ENCODE assay signal across 10 mouse cellular contexts in genomic region chr11:43344767-43345561, GRCm38 (mm10).
DNase-seq lines count a peak whose midpoint lies in the region; ATAC-seq lines count a peak whose summit lies in the region.
"Had no signal": no experiment of that assay in that cellular context is flagged by ENCODE, and none has a peak within 500 bp of the region (broad histone marks: within the 10 kb centered on the region; RNA-seq: fewer than 3 reads in every experiment).

No protein-coding gene starts in this region.

- no peak overlapping the region for H3K4me3 ChIP-seq in kidney, embryonic 16.5 days (ENCODE audit: low read length)
- H3K4me3 ChIP-seq in forebrain, embryonic 12.5 days (replicated peaks) = no peak overlapping the region
- no peak overlapping the region for H3K4me3 ChIP-seq in hindbrain, embryonic 11.5 days (ENCODE audit: low read depth, low read length)
- H3K4me3 ChIP-seq in midbrain, embryonic 11.5 days (ENCODE audit: low read depth, low read length) = no peak overlapping the region
- H3K4me3 ChIP-seq: liver, embryonic 13.5 days had no signal

- no peak overlapping the region for H3K27ac ChIP-seq in kidney, embryonic 16.5 days (ENCODE audit: low read length)
- H3K27ac ChIP-seq in forebrain, embryonic 12.5 days = peak overlapping the region; percentile 64
- H3K27ac ChIP-seq in hindbrain, embryonic 11.5 days (ENCODE audit: low read depth, low read length) = no peak overlapping the region
- peak overlapping the region; percentile 63 for H3K27ac ChIP-seq in midbrain, embryonic 11.5 days (ENCODE audit: low read depth, low read length)
- H3K27ac ChIP-seq: liver, embryonic 13.5 days had no signal

- H3K4me1 ChIP-seq in kidney, embryonic 16.5 days (ENCODE audit: insufficient read depth, low read length) = no peaks in the 10 kb centered on the region
- peaks cover 19% of the 10 kb centered on the region for H3K4me1 ChIP-seq in forebrain, embryonic 12.5 days
- no peaks in the 10 kb centered on the region for H3K4me1 ChIP-seq in hindbrain, embryonic 11.5 days (replicated peaks; ENCODE audit: control insufficient read depth, insufficient read depth, low read length)
- peaks cover 14% of the 10 kb centered on the region for H3K4me1 ChIP-seq in midbrain, embryonic 11.5 days (ENCODE audit: control insufficient read depth, insufficient read depth, low read length)
- H3K4me1 ChIP-seq: liver, embryonic 13.5 days had no signal

- DNase-seq in kidney, adult 11 months = no peak
- DNase-seq in hindbrain, embryonic 11.5 days (ENCODE audit: low spot score) = peak; percentile 29
- no peak for DNase-seq in midbrain, embryonic 11.5 days (ENCODE audit: low spot score, missing footprints)
- DNase-seq in ovary, postnatal 10 days (ENCODE audit: low spot score) = no peak
- DNase-seq in spleen, postnatal 4 days (ENCODE audit: low spot score in 2 of 2) = no peak
- DNase-seq in adrenal gland, adult 2 months = no peak
- DNase-seq: gastrocnemius, postnatal 10 days; liver, embryonic 13.5 days had no signal

- WGBS in kidney, embryonic 16.5 days = 55% methylated on average over 14 of the region's 14 CpGs
- WGBS in forebrain, embryonic 12.5 days = 38% methylated on average over 14 of the region's 14 CpGs
- WGBS in hindbrain, embryonic 11.5 days = 44% methylated on average over 14 of the region's 14 CpGs
- 37% methylated on average over 14 of the region's 14 CpGs for WGBS in midbrain, embryonic 11.5 days

- no peaks in the 10 kb centered on the region for H3K27me3 ChIP-seq in kidney, embryonic 16.5 days (ENCODE audit: insufficient read depth, low read length)
- H3K27me3 ChIP-seq in forebrain, embryonic 12.5 days = no peaks in the 10 kb centered on the region
- H3K27me3 ChIP-seq in hindbrain, embryonic 11.5 days (ENCODE audit: control insufficient read depth, insufficient read depth, low read length) = no peaks in the 10 kb centered on the region
- H3K27me3 ChIP-seq in midbrain, embryonic 11.5 days (ENCODE audit: control insufficient read depth, insufficient read depth, low read length) = no peaks in the 10 kb centered on the region
- H3K27me3 ChIP-seq: liver, embryonic 13.5 days had no signal

- no peaks in the 10 kb centered on the region for H3K9me3 ChIP-seq in kidney, embryonic 16.5 days (ENCODE audit: low read length)
- H3K9me3 ChIP-seq in forebrain, embryonic 12.5 days = no peaks in the 10 kb centered on the region
- H3K9me3 ChIP-seq in hindbrain, embryonic 11.5 days (ENCODE audit: control insufficient read depth, low read length) = no peaks in the 10 kb centered on the region
- no peaks in the 10 kb centered on the region for H3K9me3 ChIP-seq in midbrain, embryonic 11.5 days (ENCODE audit: control insufficient read depth, low read length)
- H3K9me3 ChIP-seq: liver, embryonic 13.5 days had no signal

- no peak for ATAC-seq in kidney, embryonic 16.5 days (ENCODE audit: low FRiP score, low TSS enrichment)
- ATAC-seq in forebrain, embryonic 12.5 days (ENCODE audit: low FRiP score) = peak; percentile 73
- ATAC-seq in hindbrain, embryonic 11.5 days (ENCODE audit: low FRiP score) = peak; percentile 55; the same call in 1 of the 2 replicates
- peak; percentile 72 for ATAC-seq in midbrain, embryonic 11.5 days (ENCODE audit: low FRiP score)

- 0 out of 2 replicates have a peak overlapping the region, but pooled peaks have one; percentile 12 for H3K4me2 ChIP-seq in kidney, embryonic 16.5 days (replicated peaks; ENCODE audit: low read depth, low read length)
- no peak overlapping the region; the same call in 1 of the 2 replicates for H3K4me2 ChIP-seq in forebrain, embryonic 12.5 days
- no peak overlapping the region for H3K4me2 ChIP-seq in hindbrain, embryonic 11.5 days (replicated peaks; ENCODE audit: low read depth, low read length)
- 0 out of 2 replicates have a peak overlapping the region, but pooled peaks have one; percentile 4 for H3K4me2 ChIP-seq in midbrain, embryonic 11.5 days
- H3K4me2 ChIP-seq: liver, embryonic 13.5 days had no signal

- H3K9ac ChIP-seq in kidney, embryonic 16.5 days (replicated peaks; ENCODE audit: low read length) = no peak overlapping the region
- no peak overlapping the region for H3K9ac ChIP-seq in forebrain, embryonic 12.5 days
- no peak overlapping the region for H3K9ac ChIP-seq in hindbrain, embryonic 11.5 days (ENCODE audit: low read depth, low read length)
- H3K9ac ChIP-seq in midbrain, embryonic 11.5 days (ENCODE audit: low read length) = peak overlapping the region; percentile 21; the same call in 1 of the 2 replicates
- H3K9ac ChIP-seq: liver, embryonic 13.5 days had no signal

- H3K36me3 ChIP-seq in kidney, embryonic 16.5 days (ENCODE audit: insufficient read depth, low read length) = no peaks in the 10 kb centered on the region
- no peaks in the 10 kb centered on the region for H3K36me3 ChIP-seq in forebrain, embryonic 12.5 days (replicated peaks)
- H3K36me3 ChIP-seq in hindbrain, embryonic 11.5 days (ENCODE audit: control insufficient read depth, insufficient read depth, low read length) = no peaks in the 10 kb centered on the region
- no peaks in the 10 kb centered on the region for H3K36me3 ChIP-seq in midbrain, embryonic 11.5 days (ENCODE audit: control insufficient read depth, insufficient read depth, low read length)
- H3K36me3 ChIP-seq: liver, embryonic 13.5 days had no signal

Comparison
In these comparisons a context has a peak if more than half of its experiments do, and no peak if none do; other contexts are left out.
1. H3K27ac ChIP-seq: peak in forebrain, embryonic 12.5 days (single experiment) and midbrain, embryonic 11.5 days (single experiment); none in kidney, embryonic 16.5 days (single experiment) and hindbrain, embryonic 11.5 days (single experiment).
2. H3K4me2 ChIP-seq: peak in kidney, embryonic 16.5 days (single experiment) and midbrain, embryonic 11.5 days (single experiment); none in forebrain, embryonic 12.5 days (single experiment) and hindbrain, embryonic 11.5 days (single experiment).